Mouse (Mus musculus) layer of hippocampus, adult 2 months (tissue): Measurements from ENCODE around the gene Fam49a. TPM values are rescaled to one million over a fixed set of nuclear protein-coding genes. Genes with fewer than 3 reads are reported as not detected.
A peak's percentile ranks its signal among the peaks of the same experiment; 100 is the strongest.

Source experiments
- DNase-seq, 2 experiments: peaks; one replicate each; pipeline ENCODE4 v3.0.0; 2022; ENCODE audit warnings: low spot score in 2 of 2
- H3K27ac ChIP-seq: fragments of 200-600 bp; 2 replicates; pipeline ENCODE4 v1.8.1; 2022
- H3K4me3 ChIP-seq: fragments of 200-600 bp; 2 replicates; pipeline ENCODE4 v1.8.1; 2022; ENCODE audit warnings: mild to moderate bottlenecking
- CTCF ChIP-seq: fragments of 200-600 bp; conservative IDR thresholded peaks from 2 replicates; pipeline ENCODE4 v1.8.1; 2022; ENCODE audit warnings: antibody characterized with exemption, mild to moderate bottlenecking, moderate library complexity
- total RNA-seq, 2 experiments: library from RNA; stranded (reverse); gene quantifications; 2 replicates each; pipeline ENCODE4 v1.2.3; 2021

Gene Fam49a
- total RNA-seq, 2 experiments from 2014 or later: 178 to 186 TPM

- TF ChIP-seq CTCF: no peak
- DNase-seq: peak in 1 of 2 experiments; percentile 4
- peak overlapping the region; percentile 60; the same call in 1 of the 2 replicates for H3K27ac ChIP-seq
These were observed 71.8 kb downstream of the Fam49a start for GRCm38 (mm10) chr12:12333526-12334310.

GRCm38 (mm10) chr12:12334486-12334885 is 72.5 kb downstream of the Fam49a start:
- H3K27ac ChIP-seq: peak overlapping the region; percentile 60; the same call in 1 of the 2 replicates
- no peak for TF ChIP-seq CTCF
- H3K4me3 ChIP-seq: no peak overlapping the region
- no peak for DNase-seq

More at GRCm38 (mm10) chr12:12333526-12334310, 71.8 kb downstream of the Fam49a start:
- no peak overlapping the region for H3K4me3 ChIP-seq

GRCm38 (mm10) chr12:12335566-12335965 is 73.6 kb downstream of the Fam49a start:
- Histone ChIP-seq H3K27ac (peak overlapping the region; percentile 60; the same call in 1 of the 2 replicates), H3K4me3 (no peak overlapping the region)
- TF ChIP-seq CTCF: no peak
- DNase-seq: no peak

GRCm38 (mm10) chr12:12337378-12337777 is 75.4 kb downstream of the Fam49a start:
- peak overlapping the region; percentile 57 for H3K27ac ChIP-seq
- TF ChIP-seq CTCF: no peak
- DNase-seq: no peak
- no peak overlapping the region for H3K4me3 ChIP-seq

GRCm38 (mm10) chr12:12343320-12343719 is 81.4 kb downstream of the Fam49a start:
- peak; percentile 53 to 60 for DNase-seq

GRCm38 (mm10) chr12:12348625-12349024 is 86.7 kb downstream of the Fam49a start:
- DNase-seq: no peak
- no peak for TF ChIP-seq CTCF
- H3K4me3 ChIP-seq: no peak overlapping the region
- H3K27ac ChIP-seq: peak overlapping the region; percentile 72

More at GRCm38 (mm10) chr12:12343320-12343719, 81.4 kb downstream of the Fam49a start:
- Histone ChIP-seq H3K4me3 (no peak overlapping the region), H3K27ac (peak overlapping the region; percentile 59; the same call in 1 of the 2 replicates)
- TF ChIP-seq CTCF: no peak

- Histone ChIP-seq H3K27ac (peak overlapping the region; percentile 72), H3K4me3 (no peak overlapping the region)
- TF ChIP-seq CTCF: peak; percentile 54
- no peak for DNase-seq
These were observed 87.8 kb downstream of the Fam49a start for GRCm38 (mm10) chr12:12349645-12350288.

GRCm38 (mm10) chr12:12351816-12352552 is 90.0 kb downstream of the Fam49a start:
- no peak for DNase-seq
- H3K27ac ChIP-seq: no peak overlapping the region
- no peak for TF ChIP-seq CTCF
- H3K4me3 ChIP-seq: no peak overlapping the region

GRCm38 (mm10) chr12:12354115-12354653 is 92.2 kb downstream of the Fam49a start:
- no peak for DNase-seq
- Histone ChIP-seq H3K27ac (no peak overlapping the region), H3K4me3 (no peak overlapping the region)
- no peak for TF ChIP-seq CTCF

- TF ChIP-seq CTCF: no peak
- no peak overlapping the region for H3K4me3 ChIP-seq
- no peak for DNase-seq
- H3K27ac ChIP-seq: no peak overlapping the region; the same call in 1 of the 2 replicates
These were observed 94.1 kb downstream of the Fam49a start for GRCm38 (mm10) chr12:12356048-12356447.

GRCm38 (mm10) chr12:12356463-12356862 is 94.5 kb downstream of the Fam49a start:
- Histone ChIP-seq H3K27ac (no peak overlapping the region), H3K4me3 (no peak overlapping the region)
- DNase-seq: no peak
- no peak for TF ChIP-seq CTCF

GRCm38 (mm10) chr12:12356946-12357345 is 95.0 kb downstream of the Fam49a start:
- TF ChIP-seq CTCF: no peak
- Histone ChIP-seq H3K27ac (no peak overlapping the region), H3K4me3 (no peak overlapping the region)
- DNase-seq: no peak
